Comparison of ENCODE assay signal across 11 mouse cellular contexts in the genomic region with DNA sequence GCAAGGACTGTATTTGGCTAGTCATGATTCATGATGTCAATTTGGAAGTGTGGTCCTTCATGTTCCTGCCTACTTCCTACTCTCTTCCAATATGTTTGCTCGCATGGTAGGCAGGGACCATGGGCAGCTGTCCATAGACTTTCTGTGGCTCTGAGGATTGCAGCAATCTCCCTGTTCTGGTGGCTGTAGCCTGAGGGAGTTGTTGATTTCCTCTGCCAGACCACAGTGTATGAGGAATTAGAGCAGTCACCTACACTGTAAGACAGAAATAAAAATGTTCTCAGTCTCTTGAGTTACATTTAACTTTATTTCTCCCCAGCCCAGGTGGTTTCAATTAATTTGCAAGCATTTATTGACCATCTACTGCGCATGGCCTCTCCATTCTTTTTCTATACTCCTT.
"Had no signal": no experiment of that assay in that cellular context is flagged by ENCODE, and none has a peak within 500 bp of the region (broad histone marks: within the 10 kb centered on the region; RNA-seq: fewer than 3 reads in every experiment).

No protein-coding gene starts in this region.

- ATAC-seq: liver, postnatal 0 days; lung, postnatal 0 days; midbrain, embryonic 15.5 days had no signal

- DNase-seq: kidney, adult 9 months; kidney, postnatal 14 days; layer of hippocampus, adult 9-11 months; liver, postnatal 0 days; lung, embryonic 14.5 days; retina, postnatal 1 day; thymus, adult 2 months; thymus, postnatal 14 days; thymus, postnatal 4 days had no signal
